14 mouse cellular contexts compared by ENCODE assay signal in the genomic region with DNA sequence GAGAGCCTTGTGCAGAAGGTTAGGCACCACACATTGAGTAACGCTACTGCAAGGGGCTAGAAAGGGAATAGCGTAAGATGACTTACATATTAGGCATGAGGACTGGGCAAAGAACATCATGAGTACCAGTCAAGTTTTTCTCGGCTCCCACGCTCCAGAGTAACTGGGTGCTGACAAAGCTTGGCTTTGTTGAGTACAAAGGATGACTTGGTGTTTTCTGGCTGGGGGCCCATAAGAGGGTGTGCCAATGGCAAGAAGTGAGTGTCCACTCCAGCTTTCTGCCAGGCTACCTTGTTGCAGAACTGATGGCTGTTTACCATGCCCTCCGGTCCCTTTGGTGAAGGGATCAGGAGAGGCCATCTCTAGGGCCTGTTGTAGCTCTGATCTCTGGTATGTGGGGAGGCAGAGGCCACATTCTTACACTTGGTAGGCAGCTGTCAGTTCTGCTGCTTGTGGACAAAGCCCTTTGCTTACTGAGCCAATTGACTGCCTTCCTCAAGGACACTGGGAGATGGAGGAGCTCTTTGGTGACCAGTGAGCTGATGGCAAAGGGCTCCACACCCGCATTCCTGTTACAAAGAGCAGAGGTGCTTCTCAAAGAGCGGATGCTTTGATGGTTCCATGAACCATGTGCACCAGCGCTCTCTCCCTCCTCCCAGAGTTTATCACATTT. TPM values are rescaled to one million over a fixed set of nuclear protein-coding genes. Genes with fewer than 3 reads are reported as not detected.
DNase-seq lines count a peak whose midpoint lies in the region.
"Had no signal": no experiment of that assay in that cellular context is flagged by ENCODE, and none has a peak within 500 bp of the region (broad histone marks: within the 10 kb centered on the region; RNA-seq: fewer than 3 reads in every experiment).

No protein-coding gene starts in this region.

- no peaks in the 10 kb centered on the region for H3K36me3 ChIP-seq in macrophage (ENCODE audit: inconsistent target)
- H3K36me3 ChIP-seq: heart, embryonic 13.5 days; hindbrain, embryonic 15.5 days; lung, embryonic 15.5 days had no signal

- DNase-seq in kidney, postnatal 25 days: peak; percentile 61 to 67
- DNase-seq in kidney, postnatal 4 days: no peak
- DNase-seq in ZHBTc4 (ENCODE audit: low read depth, low spot score): peak; percentile 64
- DNase-seq in adrenal gland, postnatal 36 days: peak; percentile 87 to 91
- DNase-seq in layer of hippocampus, adult 9-11 months: no peak
- no peak for DNase-seq in cerebellum, adult 11-12 months
- DNase-seq: thymus, postnatal 36 days had no signal

- H3K4me3 ChIP-seq in macrophage (ENCODE audit: inconsistent target): no peak overlapping the region
- H3K4me3 ChIP-seq: heart, embryonic 13.5 days; hindbrain, embryonic 15.5 days; lung, embryonic 15.5 days had no signal

- peak overlapping the region; percentile 95 for H3K27ac ChIP-seq in macrophage
- H3K27ac ChIP-seq: heart, embryonic 13.5 days; hindbrain, embryonic 15.5 days; lung, embryonic 15.5 days had no signal

- 95% methylated on average over 8 of the region's 8 CpGs for WGBS in macrophage (ENCODE audit: missing documents)

- H3K79me2 ChIP-seq in macrophage (ENCODE audit: inconsistent target): no peaks in the 10 kb centered on the region

RNA-seq across cellular contexts. Expression of gene Scgb1a1, which starts 26.4 kb away (rescaled TPM):
- total RNA-seq in adrenal gland, postnatal 36 days (2021): not detected
- not detected for total RNA-seq in macrophage (2018; cell fraction: chromatin; rRNA removed)
- total RNA-seq in macrophage (2018; cell fraction: cytosol; rRNA removed): not detected
- total RNA-seq in macrophage (2018; cell fraction: nucleus; rRNA removed): not detected
- not detected in 3 replicates for polyA plus RNA-seq in macrophage (2018)
- total RNA-seq: layer of hippocampus, adult 8-10 months had no signal
- polyA plus RNA-seq: embryonic facial prominence, embryonic 14.5 days; heart, embryonic 13.5 days; hindbrain, embryonic 15.5 days; limb, embryonic 11.5 days had no signal

Comparison
In these comparisons a context has a peak if more than half of its experiments do, and no peak if none do; other contexts are left out.
1. DNase-seq: peak in kidney, postnatal 25 days (2 of 2), ZHBTc4 (single experiment) and adrenal gland, postnatal 36 days (2 of 2); none in kidney, postnatal 4 days (0 of 2), layer of hippocampus, adult 9-11 months (single experiment) and cerebellum, adult 11-12 months (single experiment).